Mouse (Mus musculus) olfactory bulb, adult 2 months (tissue): ENCODE measurements around the gene Gm43064.

Source experiments
- CTCF ChIP-seq: fragments of 200-500 bp; IDR thresholded peaks from 2 replicates; pipeline ENCODE4 v1.5.1; 2012; ENCODE audit warnings: low read depth, mild to moderate bottlenecking, low read length, moderate library complexity; ENCODE audit not compliant: insufficient read depth
- POLR2A ChIP-seq: fragments of 200-500 bp; IDR thresholded peaks from 2 replicates; pipeline ENCODE4 v1.6.1; 2012; ENCODE audit warnings: mild to moderate bottlenecking, low read depth, low read length, moderate library complexity; ENCODE audit not compliant: insufficient read depth

- TF ChIP-seq CTCF, result no peak
- no peak for TF ChIP-seq POLR2A
Measured at GRCm38 (mm10) chr3:103874329-103874728, 65.0 kb downstream of the Gm43064 start.
